Mouse (Mus musculus) kidney, adult 2 months (tissue): ENCODE data around the gene Six2. TPM values are rescaled to one million over a fixed set of nuclear protein-coding genes. Genes with fewer than 3 reads are reported as not detected.

ENCODE experiments used
- DNase-seq: peaks from one replicate; pipeline ENCODE4 v3.0.0; 2021
- H3K27ac ChIP-seq: fragments of 200-500 bp; 2 replicates; pipeline ENCODE4 v1.5.1; 2012; ENCODE audit warnings: low read depth, low read length, control low read depth, inconsistent platforms; ENCODE audit not compliant: insufficient read depth
- H3K27me3 ChIP-seq: fragments of 200-500 bp; replicated peaks from 2 replicates; pipeline ENCODE4 v1.6.1; 2012; ENCODE audit warnings: mild to moderate bottlenecking, moderate library complexity, low read length, inconsistent platforms; ENCODE audit not compliant: control insufficient read depth, insufficient read depth
- H3K36me3 ChIP-seq: fragments of 200-500 bp; 2 replicates; pipeline ENCODE4 v1.6.1; 2012; ENCODE audit warnings: mild to moderate bottlenecking, moderate library complexity, low read length, inconsistent platforms; ENCODE audit not compliant: control insufficient read depth, insufficient read depth
- H3K4me1 ChIP-seq: fragments of 200-500 bp; 2 replicates; pipeline ENCODE4 v1.6.1; 2011; ENCODE audit warnings: low read length; ENCODE audit not compliant: control insufficient read depth, insufficient read depth
- H3K4me3 ChIP-seq: fragments of 200-500 bp; 2 replicates; pipeline ENCODE4 v1.5.1; 2011; ENCODE audit warnings: mild to moderate bottlenecking, low read depth, low read length, control low read depth; ENCODE audit not compliant: insufficient read depth
- CTCF ChIP-seq: fragments of 200-500 bp; conservative IDR thresholded peaks from 2 replicates; pipeline ENCODE4 v1.5.1; 2011; ENCODE audit warnings: low read depth, mild to moderate bottlenecking, control low read depth, low read length, moderate library complexity, mixed read lengths; ENCODE audit not compliant: insufficient read depth, insufficient read length
- POLR2A ChIP-seq: fragments of 200-500 bp; IDR thresholded peaks from one replicate; pipeline ENCODE4 v1.6.1; 2011; ENCODE audit warnings: low read depth, low read length, control low read depth
- WGBS: fragments of 180-500 bp; shearing (Covaris S2); methylation state at CpG from one replicate; pipeline ENCODE4 v1.1.7; 2018; 5-methylcytosine and 5-hydroxymethylcytosine counted together
- polyA plus RNA-seq: library from polyadenylated mRNA; depleted of rRNA; stranded (reverse); fragments of >200 nt; gene quantifications from 2 replicates; pipeline ENCODE4 v1.2.3, GENCODE M21; 2012

The Six2 gene
- polyA plus RNA-seq, 1 experiment: 0.11 TPM

- no peak for DNase-seq
- TF ChIP-seq POLR2A (no peak), CTCF (no peak)
- 0 out of 2 replicates have a peak, but pooled peaks cover 1% of the 10 kb centered on the region for H3K27me3 ChIP-seq
- H3K4me1 ChIP-seq: no peaks in the 10 kb centered on the region
- 70% methylated on average over 1 of the region's 1 CpGs for WGBS
- H3K27ac ChIP-seq: no peak overlapping the region
- no peaks in the 10 kb centered on the region for H3K36me3 ChIP-seq
- no peak overlapping the region for H3K4me3 ChIP-seq
Observed at GRCm38 (mm10) chr17:85697976-85698375, 9.9 kb upstream of the Six2 start.

- no peak for TF ChIP-seq POLR2A
- no peak for TF ChIP-seq CTCF
- WGBS: 73% methylated on average over 6 of the region's 6 CpGs
- Histone ChIP-seq H3K36me3 (no peaks in the 10 kb centered on the region), H3K4me1 (no peaks in the 10 kb centered on the region), H3K27me3 (peaks cover 1% of the 10 kb centered on the region; the same call in 1 of the 2 replicates), H3K27ac (no peak overlapping the region), H3K4me3 (no peak overlapping the region)
- DNase-seq: no peak
Observed at GRCm38 (mm10) chr17:85694499-85694898, 6.4 kb upstream of the Six2 start.

- H3K27ac ChIP-seq: no peak overlapping the region
- peaks cover 1% of the 10 kb centered on the region for H3K27me3 ChIP-seq
- WGBS: 12% methylated on average over 9 of the region's 9 CpGs
- no peaks in the 10 kb centered on the region for H3K4me1 ChIP-seq
- no peak for DNase-seq
- H3K36me3 ChIP-seq: no peaks in the 10 kb centered on the region
- H3K4me3 ChIP-seq: no peak overlapping the region
- TF ChIP-seq POLR2A (no peak), CTCF (no peak)
Observed at GRCm38 (mm10) chr17:85693101-85693500, 5.0 kb upstream of the Six2 start.

GRCm38 (mm10) chr17:85692594-85692993, 4.5 kb upstream of the Six2 start:
- Histone ChIP-seq H3K27me3 (peaks cover 3% of the 10 kb centered on the region), H3K4me1 (peaks cover under 1% of the 10 kb centered on the region; the same call in 1 of the 2 replicates), H3K27ac (no peak overlapping the region), H3K36me3 (no peaks in the 10 kb centered on the region), H3K4me3 (no peak overlapping the region)
- DNase-seq: no peak
- 5% methylated on average over 23 of the region's 23 CpGs for WGBS
- TF ChIP-seq POLR2A (no peak), CTCF (no peak)

- DNase-seq: no peak
- no peak overlapping the region for H3K4me3 ChIP-seq
- H3K4me1 ChIP-seq: peaks cover 5% of the 10 kb centered on the region; the same call in 1 of the 2 replicates
- 8% methylated on average over 43 of the region's 43 CpGs for WGBS
- no peak for TF ChIP-seq POLR2A
- no peak for TF ChIP-seq CTCF
- H3K27me3 ChIP-seq: peaks cover 7% of the 10 kb centered on the region
- H3K36me3 ChIP-seq: no peaks in the 10 kb centered on the region
- no peak overlapping the region for H3K27ac ChIP-seq
Observed at GRCm38 (mm10) chr17:85691701-85692536, 3.8 kb upstream of the Six2 start.

GRCm38 (mm10) chr17:85690969-85691335, 2.9 kb upstream of the Six2 start:
- 20% methylated on average over 4 of the region's 4 CpGs for WGBS
- no peak overlapping the region for H3K4me3 ChIP-seq
- no peak for DNase-seq
- peaks cover 9% of the 10 kb centered on the region for H3K27me3 ChIP-seq
- no peaks in the 10 kb centered on the region for H3K36me3 ChIP-seq
- no peak overlapping the region for H3K27ac ChIP-seq
- H3K4me1 ChIP-seq: peaks cover 5% of the 10 kb centered on the region; the same call in 1 of the 2 replicates
- TF ChIP-seq POLR2A: no peak
- no peak for TF ChIP-seq CTCF

- Histone ChIP-seq H3K4me1 (peaks cover 5% of the 10 kb centered on the region; the same call in 1 of the 2 replicates), H3K36me3 (no peaks in the 10 kb centered on the region), H3K4me3 (no peak overlapping the region), H3K27me3 (peaks cover 9% of the 10 kb centered on the region), H3K27ac (no peak overlapping the region)
- 33% methylated on average over 6 of the region's 6 CpGs for WGBS
- no peak for DNase-seq
- TF ChIP-seq CTCF (no peak), POLR2A (no peak)
Observed at GRCm38 (mm10) chr17:85690323-85690968, 2.4 kb upstream of the Six2 start.
